In genomic region chr1:90651781-90652180, GRCm38 (mm10) we compare ENCODE assay signal across 12 mouse cellular contexts. TPM values are rescaled to one million over a fixed set of nuclear protein-coding genes. Genes with fewer than 3 reads are reported as not detected.
DNase-seq lines count a peak whose midpoint lies in the region; ATAC-seq and TF ChIP-seq lines count a peak whose summit lies in the region.
"Had no signal": no experiment of that assay in that cellular context is flagged by ENCODE, and none has a peak within 500 bp of the region (broad histone marks: within the 10 kb centered on the region; RNA-seq: fewer than 3 reads in every experiment).

No protein-coding gene starts in this region.

- ATAC-seq in lung, embryonic 16.5 days (ENCODE audit: low read depth) = no peak
- ATAC-seq in heart, embryonic 12.5 days (ENCODE audit: insufficient number of reproducible peaks, low FRiP score) = no peak
- no peak for ATAC-seq in stomach, embryonic 15.5 days (ENCODE audit: insufficient read depth, low FRiP score, low read depth)

- DNase-seq in heart, adult 2 months = peak in 1 of 2 experiments; percentile 35
- DNase-seq in heart, postnatal 25 days (ENCODE audit: low spot score) = no peak
- DNase-seq in lung, postnatal 4 days = no peak
- no peak for DNase-seq in cerebellum, adult 8-10 months
- no peak for DNase-seq in urinary bladder, postnatal 10 days (ENCODE audit: low spot score)
- DNase-seq: kidney, postnatal 25 days; midbrain, embryonic 14.5 days; thymus, postnatal 36 days had no signal

- H3K4me2 ChIP-seq in lung, embryonic 16.5 days (ENCODE audit: low read depth, low read length) = no peak overlapping the region
- no peak overlapping the region for H3K4me2 ChIP-seq in heart, embryonic 12.5 days
- no peak overlapping the region for H3K4me2 ChIP-seq in stomach, embryonic 15.5 days
- H3K4me2 ChIP-seq: neural tube, embryonic 15.5 days had no signal

- TF ChIP-seq EP300 in heart, adult 2 months (IDR thresholded peaks at IDR 0.05; ENCODE audit: insufficient read depth, low read depth, low read length) = no peak

- H3K9ac ChIP-seq in heart, adult 2 months (ENCODE audit: low read depth, low read length) = no peak overlapping the region
- H3K9ac ChIP-seq in lung, embryonic 16.5 days (ENCODE audit: low read length) = no peak overlapping the region
- no peak overlapping the region for H3K9ac ChIP-seq in heart, embryonic 12.5 days
- H3K9ac ChIP-seq in stomach, embryonic 15.5 days = no peak overlapping the region
- H3K9ac ChIP-seq: neural tube, embryonic 15.5 days had no signal

- H3K27me3 ChIP-seq in heart, adult 2 months (ENCODE audit: control insufficient read depth, insufficient read depth, low read length) = no peaks in the 10 kb centered on the region
- H3K27me3 ChIP-seq in lung, embryonic 16.5 days (ENCODE audit: control insufficient read depth, insufficient read depth, low read depth, low read length) = no peaks in the 10 kb centered on the region
- no peaks in the 10 kb centered on the region for H3K27me3 ChIP-seq in heart, embryonic 12.5 days (replicated peaks)
- H3K27me3 ChIP-seq in stomach, embryonic 15.5 days (replicated peaks) = no peaks in the 10 kb centered on the region
- H3K27me3 ChIP-seq: neural tube, embryonic 15.5 days had no signal

- H3K9me3 ChIP-seq in lung, embryonic 16.5 days (ENCODE audit: control insufficient read depth, low read length) = no peaks in the 10 kb centered on the region
- H3K9me3 ChIP-seq in heart, embryonic 12.5 days (replicated peaks) = no peaks in the 10 kb centered on the region
- no peaks in the 10 kb centered on the region for H3K9me3 ChIP-seq in stomach, embryonic 15.5 days
- H3K9me3 ChIP-seq: neural tube, embryonic 15.5 days had no signal

- no peak for TF ChIP-seq CTCF in heart, adult 2 months (IDR thresholded peaks at IDR 0.05)

- H3K36me3 ChIP-seq in heart, adult 2 months (ENCODE audit: control insufficient read depth, insufficient read depth, low read length) = no peaks in the 10 kb centered on the region
- H3K36me3 ChIP-seq in lung, embryonic 16.5 days (ENCODE audit: control insufficient read depth, insufficient read depth, low read length) = no peaks in the 10 kb centered on the region
- no peaks in the 10 kb centered on the region for H3K36me3 ChIP-seq in heart, embryonic 12.5 days
- no peaks in the 10 kb centered on the region for H3K36me3 ChIP-seq in stomach, embryonic 15.5 days
- H3K36me3 ChIP-seq: neural tube, embryonic 15.5 days had no signal

- H3K79me2 ChIP-seq in heart, adult 2 months (replicated peaks; ENCODE audit: control insufficient read depth, insufficient read depth, low read length) = no peaks in the 10 kb centered on the region

- TF ChIP-seq POLR2A in heart, adult 2 months (IDR thresholded peaks at IDR 0.05; ENCODE audit: insufficient read depth, low read depth, low read length) = no peak

- H3K4me3 ChIP-seq in heart, adult 2 months = no peak overlapping the region
- H3K4me3 ChIP-seq in lung, embryonic 16.5 days (ENCODE audit: low read length) = no peak overlapping the region
- no peak overlapping the region for H3K4me3 ChIP-seq in heart, embryonic 12.5 days
- H3K4me3 ChIP-seq in stomach, embryonic 15.5 days (replicated peaks) = no peak overlapping the region
- H3K4me3 ChIP-seq: neural tube, embryonic 15.5 days had no signal

- peak overlapping the region; percentile 20; the same call in 1 of the 2 replicates for H3K27ac ChIP-seq in heart, adult 2 months
- peak overlapping the region; percentile 87 for H3K27ac ChIP-seq in lung, embryonic 16.5 days (ENCODE audit: low read length)
- peak overlapping the region; percentile 81 for H3K27ac ChIP-seq in heart, embryonic 12.5 days (ENCODE audit: poor library complexity, severe bottlenecking)
- H3K27ac ChIP-seq in stomach, embryonic 15.5 days = peak overlapping the region; percentile 91

- intact Hi-C loops in heart, adult 2 months (cut with DNase I) = loop anchor here (2.0 to 5.0 kb wide), 3 partner anchors 101 to 246 kb away; no protein-coding TSS in a partner anchor
- intact Hi-C loops in heart, postnatal 25 days (cut with DNase I) = loop anchor here (1.0 to 5.0 kb wide), 4 partner anchors 101 to 305 kb away; no protein-coding TSS in a partner anchor

- H3K4me1 ChIP-seq in heart, adult 2 months (ENCODE audit: control insufficient read depth, insufficient read depth, low read length) = peaks cover 6% of the 10 kb centered on the region
- peaks cover 20% of the 10 kb centered on the region for H3K4me1 ChIP-seq in lung, embryonic 16.5 days (replicated peaks; ENCODE audit: control insufficient read depth, insufficient read depth, low read length)
- H3K4me1 ChIP-seq in heart, embryonic 12.5 days (replicated peaks) = peaks cover 31% of the 10 kb centered on the region
- peaks cover 38% of the 10 kb centered on the region for H3K4me1 ChIP-seq in stomach, embryonic 15.5 days

RNA-seq across cellular contexts. Expression of gene Cops8, which starts 49.0 kb away (rescaled TPM):
- 10 to 100 TPM; 87.2 to 97.9 TPM for total RNA-seq in heart, adult 2 months (2021)
- polyA plus RNA-seq in heart, adult 2 months (2012; rRNA removed) = 63.2 and 87.0 TPM in 2 replicates
- total RNA-seq in heart, postnatal 25 days (2021) = 10 to 100 TPM; 77.1 to 87.2 TPM
- 142 and 148 TPM in 2 replicates for polyA plus RNA-seq in lung, embryonic 16.5 days (2015; fragmentation: Nextera tagmentation; extraction: Ambion mirVana)
- 131 and 136 TPM in 2 replicates for polyA plus RNA-seq in heart, embryonic 12.5 days (2016; fragmentation: Nextera tagmentation; extraction: Ambion mirVana)
- polyA plus RNA-seq in stomach, embryonic 15.5 days (2015; fragmentation: Nextera tagmentation; extraction: Ambion mirVana) = 124 and 130 TPM in 2 replicates

Comparison
In these comparisons a context has a peak if more than half of its experiments do, and no peak if none do; other contexts are left out.
1. H3K27ac ChIP-seq: peak in every context shown above with its lines; median percentile 91 in stomach, embryonic 15.5 days; 87 in lung, embryonic 16.5 days; 81 in heart, embryonic 12.5 days; 20 in heart, adult 2 months.